Mouse (Mus musculus): ENCODE data around the gene Tns2. TPM values are rescaled to one million over a fixed set of nuclear protein-coding genes. Genes with fewer than 3 reads are reported as not detected.

The Tns2 gene
- total RNA-seq (2023), result 1 to 10 TPM; 1.4 TPM

DNA sequence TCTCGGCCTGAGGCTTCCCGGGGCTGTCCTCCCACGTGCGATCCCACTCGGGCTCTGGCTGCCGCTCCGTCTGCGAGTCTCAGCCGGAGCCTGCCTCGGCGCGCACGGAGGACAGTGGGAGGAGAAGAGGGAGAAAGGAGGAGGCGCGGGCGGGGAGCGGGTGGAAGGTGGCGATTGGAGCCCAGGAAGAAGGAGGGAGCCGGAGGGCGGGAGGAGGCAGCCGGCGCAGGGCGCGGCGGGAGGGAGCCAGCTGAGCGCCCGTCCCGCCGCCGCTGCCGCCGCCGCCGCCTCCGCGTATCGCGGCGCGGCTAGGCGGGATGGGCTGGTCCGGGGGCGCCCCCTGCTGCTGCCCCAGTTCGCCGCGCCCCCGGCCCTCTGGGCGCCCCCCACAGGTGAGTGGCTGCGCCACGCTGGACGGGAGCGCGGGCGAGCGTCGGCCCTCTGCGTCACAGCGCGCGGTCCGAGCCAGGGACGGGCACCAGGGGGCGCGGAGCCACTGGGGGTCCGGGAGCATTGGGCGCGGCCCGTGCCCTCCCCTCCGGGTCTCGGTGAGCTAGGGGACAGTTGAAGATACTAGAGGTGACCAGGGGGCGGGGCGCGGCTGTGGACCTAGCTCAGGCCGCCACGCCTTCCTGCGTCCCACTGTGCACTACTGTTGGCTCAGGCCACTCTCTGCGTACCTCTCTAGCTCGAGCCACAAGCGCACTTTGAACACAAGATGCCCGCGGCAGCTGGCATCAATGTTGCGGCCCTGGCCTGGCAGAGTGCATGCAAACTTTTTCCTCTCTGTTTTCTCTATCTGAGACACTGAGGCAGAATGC, at the start of gene Tns2:
Gene Tns2, plus strand, starts transcription at position 253 of the 821 bp plus-strand sequence.

GRCm38 (mm10) chr15:102073559-102074069, 26.6 kb upstream of the Tns2 start, which contains the start of gene Eif4b:
Gene Eif4b (plus strand): TSS chr15:102073773.

GRCm38 (mm10) chr15:102136129-102136758, 36.0 kb downstream of the Tns2 start, which contains the start of gene Spryd3:
Gene Spryd3 (minus strand): TSS chr15:102136234.

DNA sequence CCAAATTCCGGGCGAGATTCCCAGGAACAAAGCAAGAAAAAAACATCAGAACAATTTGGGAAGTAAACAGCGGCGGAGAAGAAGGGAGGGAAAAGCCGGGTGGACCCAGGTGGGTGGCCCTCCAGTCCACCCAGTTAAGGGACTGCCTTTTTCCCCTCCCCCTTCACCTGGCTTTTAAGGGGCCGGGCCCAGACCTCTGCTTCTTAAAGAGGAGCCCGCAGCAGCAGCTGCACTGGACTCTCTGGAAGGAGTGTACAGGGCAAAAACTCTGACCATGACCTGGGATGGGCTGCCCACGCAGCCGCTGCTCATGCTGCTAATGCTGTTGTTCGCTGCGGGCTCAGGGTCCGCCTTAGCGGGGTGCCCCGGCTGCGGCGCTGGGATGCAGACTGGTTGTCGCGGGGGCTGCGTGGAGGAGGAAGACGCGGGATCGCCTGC, 44.1 kb downstream of the Tns2 start, which contains the start of gene Igfbp6:
Gene Igfbp6, plus strand, starts transcription at position 89 of the 438 bp plus-strand sequence.

DNA sequence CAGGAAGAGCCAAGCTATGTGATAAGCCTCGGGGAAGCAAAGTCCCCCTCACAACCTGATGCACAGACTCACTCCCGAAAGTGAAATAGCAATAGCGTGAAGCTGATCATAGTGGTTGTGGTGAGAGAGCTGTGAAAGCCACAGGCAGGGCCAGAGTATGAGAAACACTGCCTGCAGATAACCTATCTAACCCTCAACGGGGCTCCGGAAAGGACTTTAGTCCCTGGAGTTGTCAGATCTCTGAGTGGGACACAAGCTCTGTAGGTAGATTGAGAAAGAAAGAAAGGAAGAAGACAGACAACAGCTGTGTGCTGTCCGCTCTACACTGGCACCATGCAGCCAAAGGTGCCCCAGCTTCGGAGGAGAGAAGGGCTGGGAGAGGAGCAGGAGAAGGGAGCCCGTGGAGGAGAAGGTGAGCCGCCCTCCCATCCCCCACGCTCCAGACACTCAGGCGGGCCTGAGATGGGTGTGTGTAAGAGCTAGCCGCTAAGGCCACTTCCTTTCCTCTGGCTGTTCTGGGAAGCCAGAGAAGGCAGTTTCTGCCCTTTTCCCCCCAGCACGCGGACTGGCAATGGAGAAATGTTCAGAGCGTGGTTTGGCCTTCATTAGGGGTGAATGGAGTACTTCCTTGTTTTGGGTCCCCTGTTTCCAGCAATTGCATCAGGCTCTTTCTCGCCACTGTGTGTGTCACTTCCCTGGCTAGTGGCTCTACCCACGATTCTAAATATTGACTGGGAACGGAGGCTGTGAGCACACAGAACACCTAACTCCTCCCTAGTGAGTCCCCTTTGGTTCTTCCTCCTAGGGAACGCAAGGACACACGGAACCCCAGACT, 50.3 kb downstream of the Tns2 start, which contains the start of gene Soat2:
Gene Soat2, plus strand, starts transcription at position 226 of the 835 bp plus-strand sequence.

Other genes starting within 250 kb of the Tns2 start
- not detected for gene Krt1, start 249.6 kb upstream of the Tns2 start, total RNA-seq (2023)
- not detected for gene Krt77, start 230.7 kb upstream of the Tns2 start, total RNA-seq (2023)
- not detected for gene Krt76, start 207.5 kb upstream of the Tns2 start, total RNA-seq (2023)
- gene Krt4, start 175.7 kb upstream of the Tns2 start, total RNA-seq (2023), result not detected
- gene Krt79, start 160.1 kb upstream of the Tns2 start, total RNA-seq (2023), result not detected
- gene Krt78, start 146.1 kb upstream of the Tns2 start, total RNA-seq (2023), result not detected
- not detected for gene Krt8, start 95.9 kb upstream of the Tns2 start, total RNA-seq (2023)
- gene Krt18, start 72.2 kb upstream of the Tns2 start, total RNA-seq (2023), result under 1 TPM; 0.26 to 0.73 TPM
- gene Eif4b, start 26.6 kb upstream of the Tns2 start, total RNA-seq (2023), result 100 to 1,000 TPM; 127 to 136 TPM
- 10 to 100 TPM; 21.7 to 27.2 TPM for gene Spryd3, start 35.8 kb downstream of the Tns2 start, total RNA-seq (2023)
- not detected for gene Igfbp6, start 43.9 kb downstream of the Tns2 start, total RNA-seq (2023)
- under 1 TPM; 0.62 to 0.87 TPM for gene Soat2, start 50.1 kb downstream of the Tns2 start, total RNA-seq (2023)
- gene Zfp740, start 102.8 kb downstream of the Tns2 start, total RNA-seq (2023), result 10 to 100 TPM; 78.9 to 84.1 TPM
- gene Csad, start 104.3 kb downstream of the Tns2 start, total RNA-seq (2023), result 10 to 100 TPM; 21.4 to 23.3 TPM
- 100 to 1,000 TPM; 191 to 291 TPM for gene Itgb7, start 131.5 kb downstream of the Tns2 start, total RNA-seq (2023)
- gene Rarg, start 157.1 kb downstream of the Tns2 start, total RNA-seq (2023), result 10 to 100 TPM; 37.8 to 49.0 TPM
- gene Gm9918, start 170.2 kb downstream of the Tns2 start, total RNA-seq (2023), result not detected
- gene Mfsd5, start 179.0 kb downstream of the Tns2 start, total RNA-seq (2023), result 10 to 100 TPM; 34.7 to 40.2 TPM
- 10 to 100 TPM; 37.9 to 49.1 TPM for gene Espl1, start 195.9 kb downstream of the Tns2 start, total RNA-seq (2023)
- 100 to 1,000 TPM; 270 to 271 TPM for gene Pfdn5, start 225.7 kb downstream of the Tns2 start, total RNA-seq (2023)
- gene Myg1, start 231.3 kb downstream of the Tns2 start, total RNA-seq (2023), result 10 to 100 TPM; 30.6 to 32.7 TPM

Measured in neutrophil, adult 59 days (primary cell).